Mouse (Mus musculus): ENCODE measurements around the gene Appl1. TPM values are rescaled to one million over a fixed set of nuclear protein-coding genes. Genes with fewer than 3 reads are reported as not detected.

Appl1 gene
- polyA plus RNA-seq, 1 experiment from 2014 or later = 43.1 TPM

- Histone ChIP-seq H3K27ac (no peak overlapping the region), H3K4me2 (replicated peaks) (no peak overlapping the region), H3K4me1 (no peaks in the 10 kb centered on the region), H3K9me3 (no peaks in the 10 kb centered on the region), H3K36me3 (no peaks in the 10 kb centered on the region), H3K4me3 (no peak overlapping the region), H3K9ac (no peak overlapping the region), H3K27me3 (replicated peaks) (no peaks in the 10 kb centered on the region)
- 69% methylated on average over 2 of the region's 2 CpGs for WGBS
- ATAC-seq (ENCODE audit: low FRiP score, low read depth) = no peak
These were observed 17.7 kb upstream of the Appl1 start for GRCm38 (mm10) chr14:26988694-26989093.

GRCm38 (mm10) chr14:26982150-26982530, 11.1 kb upstream of the Appl1 start:
- WGBS = 83% methylated on average over 5 of the region's 5 CpGs
- no peaks in the 10 kb centered on the region for H3K36me3 ChIP-seq
- no peak overlapping the region for H3K4me2 ChIP-seq (replicated peaks)
- no peak overlapping the region for H3K27ac ChIP-seq
- no peak for ATAC-seq (ENCODE audit: low FRiP score, low read depth)
- H3K4me3 ChIP-seq = no peak overlapping the region
- H3K4me1 ChIP-seq = peaks cover 2% of the 10 kb centered on the region; the same call in 1 of the 2 replicates
- H3K9me3 ChIP-seq = peaks cover 8% of the 10 kb centered on the region
- H3K27me3 ChIP-seq (replicated peaks) = peaks cover 4% of the 10 kb centered on the region; the same call in 1 of the 2 replicates
- no peak overlapping the region for H3K9ac ChIP-seq

GRCm38 (mm10) chr14:26981494-26982149, 10.6 kb upstream of the Appl1 start:
- ATAC-seq (ENCODE audit: low FRiP score, low read depth) = no peak
- Histone ChIP-seq H3K27ac (no peak overlapping the region), H3K27me3 (replicated peaks) (peaks cover 4% of the 10 kb centered on the region; the same call in 1 of the 2 replicates), H3K4me3 (no peak overlapping the region), H3K9ac (no peak overlapping the region), H3K9me3 (peaks cover 8% of the 10 kb centered on the region), H3K4me1 (peaks cover 7% of the 10 kb centered on the region), H3K4me2 (replicated peaks) (no peak overlapping the region), H3K36me3 (no peaks in the 10 kb centered on the region)
- 64% methylated on average over 5 of the region's 5 CpGs for WGBS

DNA sequence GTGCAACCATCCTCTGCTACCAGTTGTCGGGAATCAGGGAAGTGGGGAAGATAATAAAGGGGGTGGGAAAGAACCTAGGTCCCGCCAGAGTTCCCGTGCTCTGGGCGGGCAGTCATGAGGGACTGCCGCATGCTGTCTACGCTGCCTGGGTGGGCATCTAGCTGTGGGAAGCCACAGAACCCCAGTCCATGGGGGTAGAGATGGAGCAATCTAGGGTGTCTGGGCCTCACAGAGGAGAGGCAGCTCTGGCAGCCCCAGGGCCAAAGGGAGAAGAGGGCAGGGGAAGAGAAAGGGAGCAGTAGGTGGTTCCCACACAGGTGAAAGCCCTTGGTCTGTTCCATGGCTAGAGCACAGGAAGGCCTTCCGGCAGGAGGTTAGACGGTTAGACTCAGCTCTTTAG, 10.0 kb upstream of the Appl1 start:
- Histone ChIP-seq H3K4me2 (replicated peaks) (no peak overlapping the region), H3K36me3 (no peaks in the 10 kb centered on the region), H3K9me3 (peaks cover 8% of the 10 kb centered on the region), H3K4me1 (peaks cover 11% of the 10 kb centered on the region), H3K4me3 (no peak overlapping the region), H3K9ac (no peak overlapping the region), H3K27me3 (replicated peaks) (peaks cover 4% of the 10 kb centered on the region; the same call in 1 of the 2 replicates), H3K27ac (no peak overlapping the region)
- 96% methylated on average over 8 of the region's 8 CpGs for WGBS
- ATAC-seq (ENCODE audit: low FRiP score, low read depth) = no peak

DNA sequence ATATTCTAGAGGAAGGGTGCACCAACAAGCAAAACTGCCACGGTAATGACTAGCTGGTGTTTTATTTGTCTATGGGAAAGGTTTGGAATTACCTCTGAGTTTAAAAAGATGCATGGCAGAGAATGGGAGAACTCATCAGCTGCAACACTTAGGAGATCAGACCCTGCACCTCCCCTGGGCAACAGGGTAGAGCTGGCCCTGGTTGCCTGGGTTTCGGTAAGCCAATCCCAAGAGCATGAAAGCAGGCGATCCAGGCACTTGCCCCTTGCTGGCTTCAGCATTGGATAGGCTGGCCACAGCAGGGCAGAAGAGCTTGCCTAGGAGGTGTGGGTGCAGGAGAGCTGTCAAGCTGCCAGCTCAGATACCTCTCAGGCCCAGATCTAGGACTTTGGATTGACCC, 8.8 kb upstream of the Appl1 start:
- Histone ChIP-seq H3K4me3 (no peak overlapping the region), H3K4me1 (peaks cover 11% of the 10 kb centered on the region), H3K36me3 (no peaks in the 10 kb centered on the region), H3K4me2 (replicated peaks) (no peak overlapping the region), H3K9ac (no peak overlapping the region), H3K27me3 (replicated peaks) (peaks cover 4% of the 10 kb centered on the region; the same call in 1 of the 2 replicates), H3K9me3 (peaks cover 8% of the 10 kb centered on the region), H3K27ac (no peak overlapping the region)
- WGBS = 89% methylated on average over 3 of the region's 3 CpGs
- ATAC-seq (ENCODE audit: low FRiP score, low read depth) = no peak

GRCm38 (mm10) chr14:26977500-26977899, 6.5 kb upstream of the Appl1 start:
- no peaks in the 10 kb centered on the region for H3K36me3 ChIP-seq
- no peak overlapping the region for H3K9ac ChIP-seq
- H3K27me3 ChIP-seq (replicated peaks) = peaks cover 4% of the 10 kb centered on the region; the same call in 1 of the 2 replicates
- H3K9me3 ChIP-seq = peaks cover 8% of the 10 kb centered on the region
- no peak overlapping the region for H3K4me2 ChIP-seq (replicated peaks)
- WGBS = 41% methylated on average over 2 of the region's 2 CpGs
- H3K4me1 ChIP-seq = peaks cover 11% of the 10 kb centered on the region
- H3K4me3 ChIP-seq = no peak overlapping the region
- no peak overlapping the region for H3K27ac ChIP-seq
- no peak for ATAC-seq (ENCODE audit: low FRiP score, low read depth)

DNA sequence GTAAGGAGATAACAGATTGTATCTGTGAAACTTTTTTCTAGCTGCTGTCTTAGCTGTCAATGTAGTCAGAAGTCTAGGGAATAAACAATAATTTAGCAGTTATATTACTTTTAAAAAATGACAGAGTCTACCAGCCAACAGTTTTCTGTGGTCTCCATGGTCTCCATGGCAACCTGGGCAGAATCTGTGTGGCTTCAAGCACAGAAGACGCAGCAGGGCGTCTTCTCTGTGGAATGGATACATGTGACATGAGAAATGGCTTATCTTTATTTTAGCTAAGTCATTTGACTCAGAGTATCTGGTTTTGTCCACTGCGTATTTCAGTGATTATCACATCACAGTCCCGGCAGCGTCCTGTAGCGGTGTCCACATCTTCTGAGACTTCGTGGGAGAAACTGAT, 5.2 kb upstream of the Appl1 start:
- peaks cover 6% of the 10 kb centered on the region for H3K9me3 ChIP-seq
- peaks cover 4% of the 10 kb centered on the region; the same call in 1 of the 2 replicates for H3K27me3 ChIP-seq (replicated peaks)
- no peak for ATAC-seq (ENCODE audit: low FRiP score, low read depth)
- no peaks in the 10 kb centered on the region for H3K36me3 ChIP-seq
- WGBS = 32% methylated on average over 7 of the region's 7 CpGs
- no peak overlapping the region for H3K9ac ChIP-seq
- H3K4me3 ChIP-seq = no peak overlapping the region
- no peak overlapping the region for H3K27ac ChIP-seq
- no peak overlapping the region for H3K4me2 ChIP-seq (replicated peaks)
- H3K4me1 ChIP-seq = peaks cover 11% of the 10 kb centered on the region

DNA sequence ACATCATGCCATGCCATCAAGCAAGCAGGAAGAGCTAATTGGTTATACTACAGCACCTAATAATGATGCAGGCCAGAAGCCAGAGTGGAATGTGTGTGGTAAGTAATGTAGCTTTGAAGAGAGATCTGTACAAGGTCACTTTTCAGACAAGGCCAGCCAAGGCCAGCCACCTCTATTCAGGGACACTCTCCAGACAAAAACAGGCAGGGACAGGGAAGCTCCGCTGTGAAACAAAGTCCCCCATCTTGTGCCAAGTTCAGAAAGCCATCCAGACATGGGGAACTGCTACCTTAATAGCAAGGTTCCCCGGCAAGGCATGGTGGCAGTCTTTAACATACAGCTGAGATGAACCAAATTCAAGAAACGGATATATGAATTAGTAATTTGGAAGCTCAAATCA, 4.5 kb upstream of the Appl1 start:
- H3K4me2 ChIP-seq (replicated peaks) = no peak overlapping the region
- WGBS = 76% methylated on average over 3 of the region's 3 CpGs
- peaks cover 11% of the 10 kb centered on the region for H3K4me1 ChIP-seq
- no peak overlapping the region for H3K4me3 ChIP-seq
- ATAC-seq (ENCODE audit: low FRiP score, low read depth) = no peak
- no peaks in the 10 kb centered on the region for H3K36me3 ChIP-seq
- no peak overlapping the region for H3K27ac ChIP-seq
- H3K9me3 ChIP-seq = no peaks in the 10 kb centered on the region
- H3K27me3 ChIP-seq (replicated peaks) = peaks cover 4% of the 10 kb centered on the region; the same call in 1 of the 2 replicates
- H3K9ac ChIP-seq = no peak overlapping the region

GRCm38 (mm10) chr14:26973089-26973488, 2.1 kb upstream of the Appl1 start:
- H3K27me3 ChIP-seq (replicated peaks) = peaks cover 4% of the 10 kb centered on the region; the same call in 1 of the 2 replicates
- no peaks in the 10 kb centered on the region for H3K9me3 ChIP-seq
- no peak overlapping the region for H3K9ac ChIP-seq
- peaks cover 11% of the 10 kb centered on the region for H3K4me1 ChIP-seq
- 84% methylated on average over 2 of the region's 2 CpGs for WGBS
- H3K36me3 ChIP-seq = no peaks in the 10 kb centered on the region
- ATAC-seq (ENCODE audit: low FRiP score, low read depth) = no peak
- no peak overlapping the region for H3K4me2 ChIP-seq (replicated peaks)
- no peak overlapping the region for H3K27ac ChIP-seq
- no peak overlapping the region for H3K4me3 ChIP-seq

GRCm38 (mm10) chr14:26970439-26970932, 546 bp downstream of the Appl1 start:
- Histone ChIP-seq H3K27me3 (replicated peaks) (no peaks in the 10 kb centered on the region), H3K27ac (peak overlapping the region; percentile 81), H3K4me3 (peak overlapping the region; percentile 92), H3K9ac (peak overlapping the region; percentile 90), H3K4me1 (peaks cover 2% of the 10 kb centered on the region; the same call in 1 of the 2 replicates), H3K4me2 (replicated peaks) (peak overlapping the region; percentile 66), H3K36me3 (no peaks in the 10 kb centered on the region), H3K9me3 (no peaks in the 10 kb centered on the region)
- peak; percentile 97 for ATAC-seq (ENCODE audit: low FRiP score, low read depth)
- under 1% methylated on average over 53 of the region's 53 CpGs for WGBS

GRCm38 (mm10) chr14:26969856-26970407, 1.1 kb downstream of the Appl1 start:
- peak overlapping the region; percentile 66 for H3K4me2 ChIP-seq (replicated peaks)
- H3K4me1 ChIP-seq = peaks cover 2% of the 10 kb centered on the region; the same call in 1 of the 2 replicates
- H3K9me3 ChIP-seq = no peaks in the 10 kb centered on the region
- H3K27me3 ChIP-seq (replicated peaks) = no peaks in the 10 kb centered on the region
- H3K27ac ChIP-seq = peak overlapping the region; percentile 81
- peak overlapping the region; percentile 92 for H3K4me3 ChIP-seq
- peak overlapping the region; percentile 90 for H3K9ac ChIP-seq
- under 1% methylated on average over 62 of the region's 62 CpGs for WGBS
- ATAC-seq (ENCODE audit: low FRiP score, low read depth) = peak; percentile 89
- H3K36me3 ChIP-seq = no peaks in the 10 kb centered on the region

- no peak overlapping the region for H3K27ac ChIP-seq
- WGBS = 81% methylated on average over 3 of the region's 3 CpGs
These were observed 1.9 kb downstream of the Appl1 start for GRCm38 (mm10) chr14:26969164-26969563.

More at GRCm38 (mm10) chr14:26969164-26969563, 1.9 kb downstream of the Appl1 start:
- Histone ChIP-seq H3K4me2 (replicated peaks) (peak overlapping the region; percentile 66), H3K9ac (peak overlapping the region; percentile 90; the same call in 1 of the 2 replicates), H3K4me1 (peaks cover 2% of the 10 kb centered on the region; the same call in 1 of the 2 replicates), H3K36me3 (no peaks in the 10 kb centered on the region), H3K9me3 (no peaks in the 10 kb centered on the region), H3K27me3 (replicated peaks) (no peaks in the 10 kb centered on the region), H3K4me3 (peak overlapping the region; percentile 92)
- ATAC-seq (ENCODE audit: low FRiP score, low read depth) = no peak
